Mouse (Mus musculus) midbrain, postnatal 0 days (tissue): ENCODE measurements at regions not wholly inside any gene's neighbourhood (a gene's known extent, or its start where the extent isn't known, plus 50 kb on each side); places are given as distances from the start of the nearest gene placed in this dataset.

Experiments
- ATAC-seq: fragments of 200-750 bp; cut with Nextera tagmentation; 2 replicates; pipeline ENCODE4 v1.8.0; 2017; ENCODE audit warnings: moderate number of reproducible peaks, mild to moderate bottlenecking, moderate TSS enrichment, moderate library complexity; ENCODE audit not compliant: low FRiP score
- DNase-seq: peaks from one replicate; pipeline ENCODE4 v3.0.0-alpha.2; 2015; ENCODE audit warnings: low spot score
- H3K27ac ChIP-seq: fragments of 300-500 bp; sonication (generic); 2 replicates; pipeline ENCODE4 v1.5.1; 2014; ENCODE audit warnings: low read depth, mild to moderate bottlenecking, low read length, mixed read lengths
- H3K27me3 ChIP-seq: fragments of 300-500 bp; sonication (generic); 2 replicates; pipeline ENCODE4 v1.6.1; 2014; ENCODE audit warnings: low read length, control low read depth, mixed read lengths; ENCODE audit not compliant: insufficient read depth
- H3K36me3 ChIP-seq: fragments of 300-500 bp; sonication (generic); 2 replicates; pipeline ENCODE4 v1.6.1; 2014; ENCODE audit warnings: low read length, control low read depth, mixed read lengths; ENCODE audit not compliant: insufficient read depth
- H3K4me1 ChIP-seq: fragments of 300-500 bp; sonication (generic); 2 replicates; pipeline ENCODE4 v1.6.1; 2014; ENCODE audit warnings: mild to moderate bottlenecking, control low read depth, antibody characterized with exemption, low read length, mixed read lengths; ENCODE audit not compliant: insufficient read depth
- H3K4me2 ChIP-seq: fragments of 300-500 bp; sonication (generic); 2 replicates; pipeline ENCODE4 v1.6.1; 2014; ENCODE audit warnings: low read depth, mild to moderate bottlenecking, low read length, mixed read lengths; ENCODE audit not compliant: poor library complexity, severe bottlenecking
- H3K4me3 ChIP-seq: fragments of 300-500 bp; sonication (generic); 2 replicates; pipeline ENCODE4 v1.5.1; 2014; ENCODE audit warnings: low read depth, mild to moderate bottlenecking, low read length, moderate library complexity
- H3K9ac ChIP-seq: fragments of 300-500 bp; sonication (generic); replicated peaks from 2 replicates; pipeline ENCODE4 v1.6.1; 2014; ENCODE audit warnings: mild to moderate bottlenecking, low read length, moderate library complexity, mixed read lengths; ENCODE audit not compliant: poor library complexity, severe bottlenecking
- H3K9me3 ChIP-seq: fragments of 300-500 bp; sonication (generic); 2 replicates; pipeline ENCODE4 v1.6.1; 2016; ENCODE audit warnings: low read length, control low read depth
- CTCF ChIP-seq: IDR thresholded peaks from 2 replicates; pipeline ENCODE4 v1.5.1; 2016; ENCODE audit warnings: antibody characterized with exemption, mild to moderate bottlenecking
- whole genome bisulfite sequencing: fragments of 180-500 bp; shearing (Covaris S2); extraction: QIAGEN DNeasy Blood & Tissue Kit; methylation state at CpG from one replicate; pipeline ENCODE4 v1.1.7; 2014; 5-methylcytosine and 5-hydroxymethylcytosine counted together

- peak; percentile 30 for TF ChIP-seq CTCF
- peak; percentile 32 for DNase-seq
- WGBS, result 69% methylated on average over 7 of the region's 7 CpGs
Measured at GRCm38 (mm10) chr6:127272630-127273029, 120.6 kb upstream of the Ccnd2 start.

GRCm38 (mm10) chr6:127274732-127275429 is 122.9 kb upstream of the Ccnd2 start:
- TF ChIP-seq CTCF, result no peak
- Histone ChIP-seq H3K36me3 (no peaks in the 10 kb centered on the region), H3K9ac (no peak overlapping the region), H3K4me1 (no peaks in the 10 kb centered on the region), H3K9me3 (no peaks in the 10 kb centered on the region), H3K27ac (no peak overlapping the region), H3K4me3 (no peak overlapping the region), H3K27me3 (no peaks in the 10 kb centered on the region), H3K4me2 (no peak overlapping the region)
- 92% methylated on average over 9 of the region's 9 CpGs for WGBS
- no peak for DNase-seq
- no peak for ATAC-seq

More at GRCm38 (mm10) chr6:127272630-127273029, 120.6 kb upstream of the Ccnd2 start:
- Histone ChIP-seq H3K9ac (no peak overlapping the region), H3K4me2 (no peak overlapping the region), H3K4me1 (no peaks in the 10 kb centered on the region), H3K4me3 (no peak overlapping the region), H3K27me3 (0 out of 2 replicates have a peak, but pooled peaks cover 3% of the 10 kb centered on the region), H3K27ac (no peak overlapping the region), H3K36me3 (no peaks in the 10 kb centered on the region), H3K9me3 (no peaks in the 10 kb centered on the region)
- no peak for ATAC-seq

GRCm38 (mm10) chr6:127275430-127275784 is 123.4 kb upstream of the Ccnd2 start:
- Histone ChIP-seq H3K27me3 (no peaks in the 10 kb centered on the region), H3K36me3 (no peaks in the 10 kb centered on the region), H3K27ac (no peak overlapping the region), H3K9ac (no peak overlapping the region), H3K9me3 (no peaks in the 10 kb centered on the region), H3K4me2 (no peak overlapping the region), H3K4me1 (no peaks in the 10 kb centered on the region), H3K4me3 (no peak overlapping the region)
- 94% methylated on average over 2 of the region's 2 CpGs for WGBS
- ATAC-seq, result no peak
- DNase-seq, result no peak
- TF ChIP-seq CTCF, result peak; percentile 31

- no peak for TF ChIP-seq CTCF
- Histone ChIP-seq H3K4me3 (no peak overlapping the region), H3K9me3 (no peaks in the 10 kb centered on the region), H3K4me2 (no peak overlapping the region), H3K4me1 (no peaks in the 10 kb centered on the region), H3K27me3 (no peaks in the 10 kb centered on the region), H3K27ac (no peak overlapping the region), H3K9ac (no peak overlapping the region), H3K36me3 (no peaks in the 10 kb centered on the region)
- ATAC-seq (no peak), DNase-seq (no peak)
- 90% methylated on average over 4 of the region's 4 CpGs for WGBS
Measured at GRCm38 (mm10) chr6:127276362-127276761, 124.4 kb upstream of the Ccnd2 start.

- no peaks in the 10 kb centered on the region for H3K27me3 ChIP-seq
- 76% methylated on average over 4 of the region's 4 CpGs for WGBS
- peak; percentile 23 for TF ChIP-seq CTCF
- H3K4me2 ChIP-seq, result no peak overlapping the region
- H3K9ac ChIP-seq, result no peak overlapping the region
- H3K27ac ChIP-seq, result no peak overlapping the region
- no peaks in the 10 kb centered on the region for H3K36me3 ChIP-seq
- no peaks in the 10 kb centered on the region for H3K4me1 ChIP-seq
- no peak overlapping the region for H3K4me3 ChIP-seq
- ATAC-seq, result no peak
- H3K9me3 ChIP-seq, result no peaks in the 10 kb centered on the region
- no peak for DNase-seq
Measured at GRCm38 (mm10) chr6:127278402-127278801, 126.4 kb upstream of the Ccnd2 start.

- Histone ChIP-seq H3K27ac (no peak overlapping the region), H3K4me3 (no peak overlapping the region), H3K4me2 (no peak overlapping the region), H3K9me3 (no peaks in the 10 kb centered on the region), H3K27me3 (no peaks in the 10 kb centered on the region), H3K9ac (no peak overlapping the region), H3K4me1 (no peaks in the 10 kb centered on the region), H3K36me3 (no peaks in the 10 kb centered on the region)
- no peak for ATAC-seq
- no peak for DNase-seq
- TF ChIP-seq CTCF, result no peak
- 77% methylated on average over 6 of the region's 6 CpGs for WGBS
Measured at GRCm38 (mm10) chr6:127284226-127284625, 132.2 kb upstream of the Ccnd2 start.
